Comparison of ENCODE assay signal across 27 mouse cellular contexts in genomic region chr5:4898241-4898640, GRCm38 (mm10).
"Had no signal": no experiment of that assay in that cellular context is flagged by ENCODE, and none has a peak within 500 bp of the region (broad histone marks: within the 10 kb centered on the region; RNA-seq: fewer than 3 reads in every experiment).

No protein-coding gene starts in this region.

- ATAC-seq: hindbrain, embryonic 16.5 days; inflammation-experienced regulatory T-cells, adult 6 months; intestine, embryonic 15.5 days; intestine, postnatal 0 days had no signal

- H3K4me2 ChIP-seq: heart, embryonic 11.5 days; heart, embryonic 13.5 days; heart, embryonic 15.5 days; hindbrain, embryonic 12.5 days; hindbrain, embryonic 14.5 days; intestine, embryonic 15.5 days; limb, embryonic 12.5 days; liver, embryonic 11.5 days; liver, embryonic 13.5 days had no signal

- H3K9me3 ChIP-seq: heart, embryonic 13.5 days; heart, embryonic 15.5 days; hindbrain, embryonic 10.5 days; hindbrain, embryonic 12.5 days; intestine, embryonic 15.5 days; limb, embryonic 10.5 days; limb, embryonic 12.5 days; liver, embryonic 13.5 days had no signal

- H3K4me1 ChIP-seq: hindbrain, embryonic 12.5 days; limb, embryonic 12.5 days; liver, embryonic 13.5 days had no signal

- DNase-seq: gastrocnemius, adult 2 months; gastrocnemius, postnatal 10 days; gastrocnemius, postnatal 25 days; heart, adult 2 months; heart, postnatal 14 days; heart, postnatal 4 days; kidney, adult 2 months; kidney, adult 9 months; kidney, postnatal 10 days; kidney, postnatal 4 days; liver; liver, embryonic 13.5 days had no signal

- H3K4me3 ChIP-seq: gastrocnemius, adult 2 months; heart, adult 2 months; heart, embryonic 13.5 days; heart, embryonic 15.5 days; hindbrain, embryonic 10.5 days; hindbrain, embryonic 12.5 days; intestine, embryonic 15.5 days; layer of hippocampus, adult 2 months; left cerebral cortex, adult 2 months; limb, embryonic 10.5 days; limb, embryonic 12.5 days; liver, embryonic 13.5 days had no signal

- H3K27me3 ChIP-seq: heart, embryonic 13.5 days; heart, embryonic 15.5 days; hindbrain, embryonic 12.5 days; intestine, embryonic 15.5 days; limb, embryonic 12.5 days; liver, embryonic 13.5 days had no signal

- H3K36me3 ChIP-seq: heart, embryonic 13.5 days; heart, embryonic 15.5 days; hindbrain, embryonic 10.5 days; hindbrain, embryonic 12.5 days; intestine, embryonic 15.5 days; limb, embryonic 10.5 days; limb, embryonic 12.5 days; liver, embryonic 13.5 days had no signal

- H3K27ac ChIP-seq: gastrocnemius, adult 2 months; heart, adult 2 months; heart, embryonic 13.5 days; heart, embryonic 15.5 days; hindbrain, embryonic 10.5 days; hindbrain, embryonic 12.5 days; hindbrain, embryonic 14.5 days; intestine, embryonic 15.5 days; layer of hippocampus, adult 2 months; left cerebral cortex, adult 2 months; limb, embryonic 10.5 days; limb, embryonic 12.5 days; liver, embryonic 13.5 days had no signal

- H3K9ac ChIP-seq: heart, embryonic 13.5 days; heart, embryonic 15.5 days; hindbrain, embryonic 12.5 days; hindbrain, embryonic 14.5 days; intestine, embryonic 15.5 days; limb, embryonic 12.5 days; liver, embryonic 13.5 days had no signal
